Mouse (Mus musculus): ENCODE measurements around the gene Plagl2. TPM values are rescaled to one million over a fixed set of nuclear protein-coding genes. Genes with fewer than 3 reads are reported as not detected.

Gene Plagl2
- 10 to 100 TPM; 27.2 to 27.8 TPM for total RNA-seq (2023)

DNA sequence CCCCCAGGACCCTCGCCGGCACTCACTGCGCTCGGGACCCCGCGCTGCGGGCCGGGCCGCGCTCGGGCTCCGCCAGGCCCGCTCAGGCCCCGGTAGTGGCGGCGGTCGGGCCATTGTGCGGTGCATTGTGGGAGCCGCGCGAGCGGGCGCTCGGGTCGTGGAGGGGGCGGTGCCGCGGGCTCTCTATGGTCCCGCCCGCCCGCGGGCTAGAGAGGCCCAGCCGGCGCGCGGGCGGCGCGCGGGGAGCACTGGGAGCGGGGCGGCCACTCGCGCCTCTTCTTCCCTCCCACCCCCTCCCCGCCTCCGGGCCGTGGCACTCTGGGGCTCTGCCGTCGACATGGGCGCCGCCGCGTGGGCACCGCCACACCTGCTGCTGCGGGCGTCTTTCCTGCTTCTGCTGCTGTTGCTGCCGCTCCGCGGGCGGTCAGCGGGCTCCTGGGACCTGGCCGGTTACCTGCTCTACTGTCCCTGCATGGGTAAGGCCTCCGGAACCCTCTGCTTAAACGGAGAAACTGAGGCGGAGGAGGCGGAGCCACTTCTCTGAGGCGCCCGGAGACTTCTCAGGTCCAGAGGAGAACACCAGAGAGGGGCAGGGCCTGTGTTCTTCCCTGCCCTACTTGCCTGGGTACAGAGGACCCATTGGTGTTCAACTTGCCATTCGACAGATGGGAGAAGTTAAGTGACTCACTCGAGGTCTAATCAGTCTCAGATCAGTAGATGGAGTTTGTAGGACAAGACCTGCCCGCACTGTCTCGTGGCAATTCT lies at the start of gene Plagl2, which contains the start of gene Pofut1:
Gene Plagl2 (minus strand): TSS at position 177 of the 765 bp plus-strand sequence.
Gene Pofut1 (plus strand): TSS at position 284 of the 765 bp plus-strand sequence.

DNA sequence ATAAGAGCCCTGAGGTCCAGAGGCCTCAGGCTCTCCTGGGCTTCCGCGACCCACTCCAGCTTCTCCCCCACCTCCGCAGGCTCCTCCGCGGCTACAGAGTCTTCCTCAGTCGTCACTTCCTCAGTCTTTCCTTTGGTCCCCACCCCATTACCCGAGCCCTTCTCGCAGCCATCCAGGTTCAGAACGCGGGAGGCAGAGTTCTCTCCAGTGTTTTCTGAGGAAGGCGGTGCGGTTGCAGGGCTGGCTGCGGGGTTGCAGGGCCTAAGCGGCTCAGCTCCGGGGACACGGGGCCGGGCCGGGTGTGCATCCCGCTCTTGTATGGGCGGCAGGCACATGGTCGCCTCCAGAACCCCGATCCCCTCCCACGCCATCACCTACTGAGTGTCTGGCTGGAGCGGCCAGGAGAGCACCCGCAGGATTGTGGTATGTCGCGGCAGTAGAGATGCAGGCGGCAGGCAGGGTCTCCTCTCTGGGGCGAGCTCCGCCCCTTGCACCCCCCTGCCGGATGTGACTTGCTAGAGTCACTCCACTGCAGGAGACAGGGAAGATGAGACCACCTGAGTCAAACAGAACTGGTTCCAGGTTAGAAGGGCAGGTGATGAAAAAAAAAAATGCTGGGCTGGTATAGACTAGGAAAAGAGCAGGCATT lies 16.2 kb downstream of the Plagl2 start, which contains the start of gene Tspyl3:
Gene Tspyl3 (minus strand): TSS at position 496 of the 649 bp plus-strand sequence.

Other genes starting within 250 kb of the Plagl2 start
- gene Pdrg1, start 226.0 kb downstream of the Plagl2 start, total RNA-seq (2023), result 100 to 1,000 TPM; 102 to 111 TPM
- not detected for gene Xkr7, start 209.6 kb downstream of the Plagl2 start, total RNA-seq (2023)
- under 1 TPM in 1 of 2 experiments, not detected in 1; 0.41 TPM for gene Ccm2l, start 175.5 kb downstream of the Plagl2 start, total RNA-seq (2023)
- 1 to 10 TPM; 3.0 to 4.2 TPM for gene Hck, start 133.0 kb downstream of the Plagl2 start, total RNA-seq (2023)
- 10 to 100 TPM; 81.0 to 83.5 TPM for gene Tm9sf4, start 80.1 kb downstream of the Plagl2 start, total RNA-seq (2023)
- 10 to 100 TPM; 22.0 to 24.3 TPM for gene Tspyl3, start 16.0 kb downstream of the Plagl2 start, total RNA-seq (2023)
- 10 to 100 TPM; 29.4 to 32.9 TPM for gene Pofut1, start 107 bp upstream of the Plagl2 start, total RNA-seq (2023)
- gene Kif3b, start 50.0 kb upstream of the Plagl2 start, total RNA-seq (2023), result 10 to 100 TPM; 29.0 to 29.7 TPM
- 10 to 100 TPM; 75.8 to 82.7 TPM for gene Asxl1, start 104.4 kb upstream of the Plagl2 start, total RNA-seq (2023)